Mouse (Mus musculus): ENCODE measurements around the gene Boll. TPM values are rescaled to one million over a fixed set of nuclear protein-coding genes. Genes with fewer than 3 reads are reported as not detected.

Gene Boll
- polyA plus RNA-seq, 1 experiment from 2014 or later = 0.44 TPM

DNA sequence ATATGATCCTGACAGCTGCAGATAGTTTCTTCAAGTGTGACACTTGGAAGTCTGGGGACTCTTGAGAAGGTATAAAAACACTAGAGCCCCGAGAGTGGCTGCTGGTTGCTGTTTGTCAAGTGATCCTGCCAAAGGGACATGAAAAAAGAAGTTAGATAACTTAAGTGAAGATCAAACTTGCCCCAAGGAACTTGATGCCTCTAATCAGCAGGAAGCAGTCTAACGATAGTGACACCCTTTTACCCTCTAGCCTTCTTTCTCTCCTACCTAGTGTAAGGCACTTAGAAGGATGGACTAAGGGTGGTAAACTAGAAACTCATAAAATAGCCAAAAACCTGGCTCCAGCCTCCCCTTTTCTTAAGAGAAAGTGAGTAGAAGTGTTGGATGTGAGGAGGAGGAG lies 98.9 kb downstream of the Boll start:
- 44% methylated on average over 2 of the region's 2 CpGs for WGBS
- H3K9ac ChIP-seq (ENCODE audit: low read depth, low read length) = no peak overlapping the region

DNA sequence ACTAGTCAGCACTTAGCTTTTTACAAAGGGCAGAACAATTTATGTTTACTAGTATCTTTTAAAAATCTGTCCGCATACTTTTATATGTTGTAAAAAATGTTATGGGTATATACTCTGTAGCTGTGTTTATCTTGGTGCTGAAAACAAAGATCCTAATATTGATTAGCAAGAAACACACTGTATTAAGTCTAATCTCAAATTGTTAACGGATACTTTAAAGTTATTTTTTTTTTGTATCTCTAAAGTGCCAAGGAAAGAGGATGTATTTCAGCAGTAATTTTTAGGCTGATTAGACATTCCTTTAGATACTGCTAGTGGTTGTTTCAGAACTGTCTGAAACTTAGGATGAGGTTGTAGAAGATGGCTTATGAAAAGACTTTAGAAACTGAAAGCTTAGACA lies 116.9 kb downstream of the Boll start:
- 78% methylated on average over 2 of the region's 2 CpGs for WGBS

More for the DNA sequence above, 98.9 kb downstream of the Boll start:
- Histone ChIP-seq H3K9me3 (ENCODE audit: control insufficient read depth, low read length) (no peaks in the 10 kb centered on the region), H3K4me1 (ENCODE audit: control insufficient read depth, insufficient read depth, low read length) (no peaks in the 10 kb centered on the region), H3K4me3 (ENCODE audit: low read length) (no peak overlapping the region), H3K27ac (ENCODE audit: low read length) (no peak overlapping the region), H3K4me2 (ENCODE audit: low read depth, low read length) (no peak overlapping the region), H3K36me3 (ENCODE audit: control insufficient read depth, insufficient read depth, low read length) (no peaks in the 10 kb centered on the region), H3K27me3 (replicated peaks; ENCODE audit: control insufficient read depth, insufficient read depth, low read length) (no peaks in the 10 kb centered on the region)
- no peak for ATAC-seq

DNA sequence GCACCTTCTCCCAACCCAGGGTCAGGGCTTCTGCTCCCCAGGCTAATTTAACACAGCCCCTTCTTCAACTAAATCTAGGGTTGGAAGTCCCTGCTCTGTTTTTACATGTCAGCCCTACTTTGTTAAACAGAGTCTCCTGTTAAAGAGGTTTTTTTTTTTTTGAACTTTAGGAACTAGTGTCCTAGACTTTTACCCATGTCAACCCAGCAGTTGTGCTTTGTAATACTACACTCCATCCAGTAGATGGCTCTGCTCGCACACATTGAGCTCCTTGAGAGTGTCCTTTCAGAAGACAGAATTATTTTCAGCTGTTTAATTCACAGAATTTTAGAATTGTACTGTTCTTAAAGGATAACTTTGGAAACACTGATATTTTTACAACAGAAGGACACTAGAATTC lies 124.0 kb downstream of the Boll start:
- H3K27me3 ChIP-seq (replicated peaks; ENCODE audit: control insufficient read depth, insufficient read depth, low read length) = no peaks in the 10 kb centered on the region
- no peak for ATAC-seq
- 0 out of 2 replicates have a peak overlapping the region, but pooled peaks have one; percentile 80 for H3K9ac ChIP-seq (ENCODE audit: low read depth, low read length)
- H3K4me2 ChIP-seq (ENCODE audit: low read depth, low read length) = peak overlapping the region; percentile 90
- no peaks in the 10 kb centered on the region for H3K36me3 ChIP-seq (ENCODE audit: control insufficient read depth, insufficient read depth, low read length)
- no peaks in the 10 kb centered on the region for H3K9me3 ChIP-seq (ENCODE audit: control insufficient read depth, low read length)
- peaks cover 14% of the 10 kb centered on the region for H3K4me1 ChIP-seq (ENCODE audit: control insufficient read depth, insufficient read depth, low read length)
- peak overlapping the region; percentile 87 for H3K4me3 ChIP-seq (ENCODE audit: low read length)
- H3K27ac ChIP-seq (ENCODE audit: low read length) = no peak overlapping the region
- WGBS = 4% methylated on average over 1 of the region's 1 CpGs

More for the DNA sequence above, 116.9 kb downstream of the Boll start:
- Histone ChIP-seq H3K36me3 (ENCODE audit: control insufficient read depth, insufficient read depth, low read length) (no peaks in the 10 kb centered on the region), H3K4me1 (ENCODE audit: control insufficient read depth, insufficient read depth, low read length) (no peaks in the 10 kb centered on the region), H3K27ac (ENCODE audit: low read length) (no peak overlapping the region), H3K4me2 (ENCODE audit: low read depth, low read length) (no peak overlapping the region), H3K9me3 (ENCODE audit: control insufficient read depth, low read length) (no peaks in the 10 kb centered on the region), H3K27me3 (replicated peaks; ENCODE audit: control insufficient read depth, insufficient read depth, low read length) (no peaks in the 10 kb centered on the region), H3K4me3 (ENCODE audit: low read length) (no peak overlapping the region), H3K9ac (ENCODE audit: low read depth, low read length) (no peak overlapping the region)
- no peak for ATAC-seq

DNA sequence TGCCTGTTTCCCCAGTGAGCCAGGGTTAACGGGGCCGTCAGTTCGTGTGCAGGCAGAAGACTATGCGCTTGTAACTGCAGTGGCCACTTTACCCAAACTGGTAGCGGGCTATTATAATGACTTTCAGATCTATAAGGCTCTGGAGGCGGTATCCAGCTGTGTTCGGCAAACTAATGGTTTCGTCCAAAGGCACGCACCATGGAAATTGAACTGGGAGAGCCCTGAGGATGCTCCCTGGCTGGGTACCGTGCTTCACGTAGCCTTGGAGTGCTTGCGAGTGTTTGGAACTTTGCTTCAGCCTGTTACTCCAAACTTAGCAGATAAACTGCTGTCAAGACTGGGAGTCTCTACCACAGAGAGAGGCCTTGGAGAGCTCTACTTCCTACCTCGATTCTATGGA lies 124.8 kb downstream of the Boll start:
- Histone ChIP-seq H3K36me3 (ENCODE audit: control insufficient read depth, insufficient read depth, low read length) (no peaks in the 10 kb centered on the region), H3K27ac (ENCODE audit: low read length) (no peak overlapping the region), H3K27me3 (replicated peaks; ENCODE audit: control insufficient read depth, insufficient read depth, low read length) (no peaks in the 10 kb centered on the region), H3K9me3 (ENCODE audit: control insufficient read depth, low read length) (no peaks in the 10 kb centered on the region), H3K9ac (ENCODE audit: low read depth, low read length) (peak overlapping the region; percentile 80), H3K4me3 (ENCODE audit: low read length) (peak overlapping the region; percentile 87), H3K4me1 (ENCODE audit: control insufficient read depth, insufficient read depth, low read length) (peaks cover 14% of the 10 kb centered on the region), H3K4me2 (ENCODE audit: low read depth, low read length) (peak overlapping the region; percentile 90)
- ATAC-seq = no peak
- WGBS = 33% methylated on average over 13 of the region's 13 CpGs

DNA sequence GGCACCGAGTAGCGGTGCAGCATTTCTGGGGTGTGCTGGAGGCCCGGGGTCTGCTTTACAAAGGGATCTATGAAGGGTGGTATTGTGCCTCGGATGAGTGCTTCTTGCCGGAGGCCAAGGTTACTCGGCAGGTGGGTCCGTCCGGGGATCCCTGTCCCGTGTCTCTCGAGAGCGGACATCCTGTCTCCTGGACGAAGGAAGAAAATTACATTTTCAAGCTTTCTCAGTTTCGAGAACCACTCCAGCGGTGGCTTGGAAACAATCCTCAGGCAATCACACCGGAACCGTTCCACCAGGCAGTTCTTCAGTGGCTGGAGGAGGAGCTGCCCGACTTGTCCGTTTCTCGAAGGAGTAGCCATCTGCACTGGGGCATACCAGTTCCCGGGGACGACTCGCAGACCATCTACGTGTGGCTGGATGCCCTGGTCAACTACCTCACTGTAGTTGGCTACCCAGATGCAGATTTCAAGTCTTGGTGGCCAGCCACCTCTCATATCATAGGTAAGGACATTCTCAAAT lies 125.6 kb downstream of the Boll start:
- H3K9ac ChIP-seq (ENCODE audit: low read depth, low read length) = peak overlapping the region; percentile 80
- no peaks in the 10 kb centered on the region for H3K9me3 ChIP-seq (ENCODE audit: control insufficient read depth, low read length)
- WGBS = under 1% methylated on average over 23 of the region's 23 CpGs
- no peaks in the 10 kb centered on the region for H3K36me3 ChIP-seq (ENCODE audit: control insufficient read depth, insufficient read depth, low read length)
- H3K27ac ChIP-seq (ENCODE audit: low read length) = peak overlapping the region; percentile 63; the same call in 1 of the 2 replicates
- peak overlapping the region; percentile 90 for H3K4me2 ChIP-seq (ENCODE audit: low read depth, low read length)
- ATAC-seq = peak; percentile 50
- peak overlapping the region; percentile 87 for H3K4me3 ChIP-seq (ENCODE audit: low read length)
- H3K27me3 ChIP-seq (replicated peaks; ENCODE audit: control insufficient read depth, insufficient read depth, low read length) = no peaks in the 10 kb centered on the region
- H3K4me1 ChIP-seq (ENCODE audit: control insufficient read depth, insufficient read depth, low read length) = peaks cover 14% of the 10 kb centered on the region

DNA sequence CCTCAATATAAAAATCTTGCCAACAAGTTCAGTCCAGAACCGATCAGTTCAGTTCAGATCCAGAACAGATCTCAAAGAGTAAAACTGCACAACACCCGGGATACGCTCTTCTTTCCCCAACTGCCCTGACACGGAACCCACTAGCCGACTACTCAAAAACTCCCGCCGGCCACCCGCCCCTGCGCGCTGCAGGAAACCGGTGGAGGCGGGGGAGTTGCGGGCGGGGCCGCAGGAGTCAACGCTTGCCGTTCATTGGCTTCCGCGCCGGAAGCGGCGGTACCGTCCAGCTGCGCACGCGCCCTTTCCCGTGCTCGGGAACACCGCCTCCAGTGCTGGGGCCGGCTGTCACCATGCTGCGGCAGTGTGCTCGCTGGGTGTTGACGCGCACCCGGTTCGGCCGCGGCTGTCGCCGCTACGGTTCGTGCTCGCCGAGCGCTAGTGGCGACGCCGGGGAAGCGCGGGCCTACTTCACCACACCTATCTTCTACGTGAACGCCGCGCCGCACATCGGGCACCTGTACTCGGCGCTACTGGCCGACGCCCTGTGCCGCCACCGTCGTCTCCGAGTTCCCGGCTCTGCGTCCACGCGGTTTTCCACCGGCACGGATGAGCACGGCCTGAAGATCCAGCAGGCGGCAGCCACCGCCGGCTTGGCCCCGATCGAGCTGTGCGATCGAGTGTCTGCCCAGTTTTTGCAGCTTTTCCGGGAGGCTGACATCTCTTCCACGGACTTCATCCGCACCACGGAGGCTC lies 126.2 kb downstream of the Boll start, which contains the start of gene Mars2:
Gene Mars2 (plus strand): TSS at position 288 of the 753 bp plus-strand sequence.
- ATAC-seq = peak; percentile 99
- Histone ChIP-seq H3K9me3 (ENCODE audit: control insufficient read depth, low read length) (no peaks in the 10 kb centered on the region), H3K4me3 (ENCODE audit: low read length) (peak within 1 kb of the TSS; percentile 87), H3K9ac (ENCODE audit: low read depth, low read length) (peak within 1 kb of the TSS; percentile 80), H3K27me3 (replicated peaks; ENCODE audit: control insufficient read depth, insufficient read depth, low read length) (no peaks in the 10 kb centered on the region), H3K36me3 (ENCODE audit: control insufficient read depth, insufficient read depth, low read length) (no peaks in the 10 kb centered on the region), H3K4me1 (ENCODE audit: control insufficient read depth, insufficient read depth, low read length) (peaks cover 14% of the 10 kb centered on the region), H3K27ac (ENCODE audit: low read length) (peak within 1 kb of the TSS; percentile 63; the same call in 1 of the 2 replicates), H3K4me2 (ENCODE audit: low read depth, low read length) (peak within 1 kb of the TSS; percentile 90)
- WGBS = under 1% methylated on average over 82 of the region's 82 CpGs

DNA sequence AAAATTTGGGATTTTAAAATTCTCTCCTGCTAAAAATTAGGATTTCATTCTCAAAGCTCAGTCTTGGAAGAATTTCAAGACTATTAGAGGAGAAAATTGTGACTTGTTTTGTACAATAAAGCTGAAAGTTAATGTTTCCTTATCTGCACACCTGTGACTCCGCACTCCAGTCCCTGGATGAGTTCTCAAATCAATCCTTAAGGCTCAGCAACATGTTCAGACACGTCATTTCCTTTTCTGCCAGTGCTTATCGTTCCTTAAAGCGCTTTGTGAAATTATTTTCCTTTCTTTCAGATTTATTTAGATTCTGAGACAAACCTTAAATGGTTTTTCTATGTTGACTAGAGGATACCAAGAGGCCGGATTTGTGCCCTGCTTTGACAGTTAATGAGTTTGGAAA lies 126.8 kb downstream of the Boll start:
- Histone ChIP-seq H3K9me3 (ENCODE audit: control insufficient read depth, low read length) (no peaks in the 10 kb centered on the region), H3K4me2 (ENCODE audit: low read depth, low read length) (peak overlapping the region; percentile 90), H3K4me1 (ENCODE audit: control insufficient read depth, insufficient read depth, low read length) (peaks cover 14% of the 10 kb centered on the region), H3K9ac (ENCODE audit: low read depth, low read length) (peak overlapping the region; percentile 39; the same call in 1 of the 2 replicates), H3K27ac (ENCODE audit: low read length) (no peak overlapping the region), H3K4me3 (ENCODE audit: low read length) (peak overlapping the region; percentile 87), H3K36me3 (ENCODE audit: control insufficient read depth, insufficient read depth, low read length) (no peaks in the 10 kb centered on the region), H3K27me3 (replicated peaks; ENCODE audit: control insufficient read depth, insufficient read depth, low read length) (no peaks in the 10 kb centered on the region)
- WGBS = 33% methylated on average over 5 of the region's 5 CpGs
- ATAC-seq = peak; percentile 13

DNA sequence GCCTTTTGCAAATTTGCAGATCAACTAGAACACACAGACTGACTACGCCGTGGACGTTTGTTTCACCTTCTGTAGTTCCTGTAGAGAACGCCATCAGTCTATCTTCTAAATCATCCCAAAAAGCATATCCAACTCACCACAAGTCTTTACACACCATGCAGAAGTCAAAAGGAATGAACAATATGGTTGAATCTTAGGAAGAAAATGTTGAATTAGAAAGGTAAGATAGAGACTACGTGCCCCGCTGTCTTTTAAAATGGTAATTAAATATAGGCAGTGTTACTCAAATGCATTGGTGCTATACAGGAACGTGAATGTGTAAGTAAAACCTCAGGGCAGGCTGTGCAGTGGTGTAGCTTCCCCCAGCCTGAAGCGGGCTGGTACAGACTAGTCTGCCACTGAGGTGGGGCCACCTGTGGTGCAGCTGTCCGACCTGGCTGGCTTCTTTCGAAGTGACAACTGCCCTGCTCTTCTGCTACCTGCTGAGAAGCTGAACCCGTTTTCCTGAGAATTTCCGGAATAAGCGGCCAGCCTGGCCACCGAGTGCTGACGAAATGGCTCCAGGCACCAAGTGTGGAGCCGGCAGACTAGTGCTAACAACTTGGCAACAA lies 128.3 kb downstream of the Boll start:
- no peak for ATAC-seq
- H3K4me2 ChIP-seq (ENCODE audit: low read depth, low read length) = no peak overlapping the region
- no peak overlapping the region for H3K4me3 ChIP-seq (ENCODE audit: low read length)
- no peak overlapping the region for H3K27ac ChIP-seq (ENCODE audit: low read length)
- no peaks in the 10 kb centered on the region for H3K27me3 ChIP-seq (replicated peaks; ENCODE audit: control insufficient read depth, insufficient read depth, low read length)
- WGBS = 62% methylated on average over 16 of the region's 16 CpGs
- H3K9me3 ChIP-seq (ENCODE audit: control insufficient read depth, low read length) = no peaks in the 10 kb centered on the region
- H3K9ac ChIP-seq (ENCODE audit: low read depth, low read length) = no peak overlapping the region
- no peaks in the 10 kb centered on the region for H3K36me3 ChIP-seq (ENCODE audit: control insufficient read depth, insufficient read depth, low read length)
- H3K4me1 ChIP-seq (ENCODE audit: control insufficient read depth, insufficient read depth, low read length) = peaks cover 10% of the 10 kb centered on the region

DNA sequence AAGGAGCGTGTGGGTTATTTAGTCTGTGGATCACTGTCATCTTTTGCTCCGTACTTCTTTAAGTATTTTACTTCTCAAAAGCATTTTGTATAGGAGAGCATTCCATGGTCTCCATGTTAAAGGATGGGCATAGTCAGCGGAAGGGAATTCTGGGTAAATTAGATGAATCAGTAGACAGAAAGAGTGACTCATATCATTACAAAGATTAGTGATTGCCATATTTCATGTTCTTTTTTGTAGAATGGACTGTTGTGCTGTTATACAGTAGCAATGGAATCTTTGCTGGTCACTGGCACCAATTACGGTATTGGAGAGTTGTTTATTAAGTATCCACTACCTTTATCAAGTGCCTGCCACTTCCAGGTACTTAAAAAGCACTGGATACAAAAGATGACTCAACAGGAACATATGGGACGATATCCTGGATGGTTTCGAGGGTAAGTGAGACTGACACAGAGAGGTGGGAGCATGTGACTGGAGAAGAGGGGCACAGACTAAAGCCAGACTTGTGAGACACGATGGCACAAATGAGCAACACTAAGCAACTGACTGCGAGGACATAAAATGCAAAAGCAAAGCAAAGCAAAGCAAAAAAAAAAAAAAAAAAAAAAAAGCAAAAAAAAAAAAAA lies 134.9 kb downstream of the Boll start:
- no peak overlapping the region for H3K9ac ChIP-seq (ENCODE audit: low read depth, low read length)
- H3K36me3 ChIP-seq (ENCODE audit: control insufficient read depth, insufficient read depth, low read length) = no peaks in the 10 kb centered on the region
- no peak overlapping the region for H3K27ac ChIP-seq (ENCODE audit: low read length)
- no peak overlapping the region for H3K4me3 ChIP-seq (ENCODE audit: low read length)
- H3K27me3 ChIP-seq (replicated peaks; ENCODE audit: control insufficient read depth, insufficient read depth, low read length) = no peaks in the 10 kb centered on the region
- no peaks in the 10 kb centered on the region for H3K4me1 ChIP-seq (ENCODE audit: control insufficient read depth, insufficient read depth, low read length)
- WGBS = 89% methylated on average over 8 of the region's 8 CpGs
- H3K4me2 ChIP-seq (ENCODE audit: low read depth, low read length) = no peak overlapping the region
- no peak for ATAC-seq
- no peaks in the 10 kb centered on the region for H3K9me3 ChIP-seq (ENCODE audit: control insufficient read depth, low read length)

All from intestine, embryonic 16.5 days (tissue).